Mouse (Mus musculus): ENCODE data around the gene Pon1.

GRCm38 (mm10) chr6:5188036-5188435, 5.7 kb downstream of the Pon1 start:
- no peak for TF ChIP-seq POLR2A (IDR thresholded peaks at IDR 0.05; ENCODE audit: borderline replicate concordance, low read depth, low read length)
- TF ChIP-seq CTCF (IDR thresholded peaks at IDR 0.05; ENCODE audit: low read depth, low read length) = no peak

Measured in bone marrow macrophage, adult 2 months (primary cell).